Mouse (Mus musculus): ENCODE results near the gene Ajap1.

Ajap1 gene

GRCm38 (mm10) chr4:153451516-153451915 lies 31.1 kb downstream of the Ajap1 start:
- no peak for DNase-seq (ENCODE audit: low read depth)

- no peak for DNase-seq (ENCODE audit: low read depth)
Observed at GRCm38 (mm10) chr4:153442522-153442921, 40.1 kb downstream of the Ajap1 start.

- no peak for DNase-seq (ENCODE audit: low read depth)
Observed at GRCm38 (mm10) chr4:153439868-153440267, 42.7 kb downstream of the Ajap1 start.

GRCm38 (mm10) chr4:153439031-153439430 lies 43.6 kb downstream of the Ajap1 start:
- DNase-seq (ENCODE audit: low read depth), result no peak

- DNase-seq (ENCODE audit: low read depth), result no peak
Observed at GRCm38 (mm10) chr4:153437196-153437595, 45.4 kb downstream of the Ajap1 start.

DNA sequence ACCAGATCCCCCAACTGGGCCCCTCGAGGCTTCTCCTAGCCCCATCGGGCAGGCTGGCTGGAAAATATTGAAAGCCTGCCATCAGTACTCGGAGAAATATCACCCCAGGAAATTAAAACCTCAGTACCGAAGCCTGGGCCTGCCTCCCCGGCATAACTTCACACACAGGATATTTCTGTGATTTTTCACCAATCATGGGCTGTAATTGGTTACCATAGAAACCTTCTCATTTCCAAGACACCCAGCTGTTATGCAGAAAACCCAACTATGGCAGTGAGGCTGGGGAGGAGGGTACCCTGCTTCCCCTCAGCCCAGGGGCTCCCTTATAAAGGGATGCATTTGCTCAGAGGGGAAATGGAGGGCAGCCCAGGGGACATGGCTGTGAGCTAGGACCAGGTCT lies 46.7 kb downstream of the Ajap1 start:
- no peak for DNase-seq (ENCODE audit: low read depth)

DNA sequence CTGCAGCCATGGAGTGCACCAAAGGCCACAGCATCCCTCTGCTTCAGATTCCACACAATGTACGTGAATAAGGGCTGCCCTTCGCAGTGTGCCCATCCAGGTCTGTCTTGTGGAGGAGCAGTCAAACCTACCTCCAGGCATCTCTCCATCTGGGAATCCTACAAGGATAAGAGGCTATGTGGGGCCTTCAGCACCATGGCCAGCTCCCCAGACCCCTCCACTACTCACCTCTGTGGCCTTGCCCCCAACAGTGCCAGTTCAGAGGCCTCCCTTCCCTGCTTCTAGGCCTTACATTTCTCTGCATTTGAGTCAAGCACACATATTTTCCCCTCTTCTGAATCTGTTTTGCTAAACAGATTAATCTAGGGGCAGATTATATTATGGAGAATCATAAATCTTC lies 52.6 kb downstream of the Ajap1 start:
- no peak for DNase-seq (ENCODE audit: low read depth)

GRCm38 (mm10) chr4:153425961-153426656 lies 56.5 kb downstream of the Ajap1 start:
- no peak for DNase-seq (ENCODE audit: low read depth)

DNA sequence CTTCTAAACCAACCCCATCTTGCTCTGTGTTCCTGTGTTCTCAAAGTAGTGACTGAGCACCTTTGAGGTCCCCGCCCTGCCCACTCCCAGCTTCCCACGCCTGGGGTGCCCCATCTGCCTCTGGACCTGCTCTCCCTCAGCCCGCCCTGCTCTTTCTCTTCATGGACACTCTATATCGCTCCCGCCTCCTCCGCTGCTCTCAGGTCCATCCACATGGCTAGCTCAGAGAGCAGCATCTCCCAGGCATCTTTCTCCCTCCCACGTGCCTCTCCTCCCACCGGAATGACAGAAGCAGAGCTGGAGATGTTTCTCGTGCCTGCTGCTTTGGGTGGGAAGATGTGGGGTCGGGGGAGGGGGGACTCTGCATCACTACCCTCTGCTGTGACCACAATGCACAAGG lies 58.3 kb downstream of the Ajap1 start:
- DNase-seq (ENCODE audit: low read depth), result no peak

DNA sequence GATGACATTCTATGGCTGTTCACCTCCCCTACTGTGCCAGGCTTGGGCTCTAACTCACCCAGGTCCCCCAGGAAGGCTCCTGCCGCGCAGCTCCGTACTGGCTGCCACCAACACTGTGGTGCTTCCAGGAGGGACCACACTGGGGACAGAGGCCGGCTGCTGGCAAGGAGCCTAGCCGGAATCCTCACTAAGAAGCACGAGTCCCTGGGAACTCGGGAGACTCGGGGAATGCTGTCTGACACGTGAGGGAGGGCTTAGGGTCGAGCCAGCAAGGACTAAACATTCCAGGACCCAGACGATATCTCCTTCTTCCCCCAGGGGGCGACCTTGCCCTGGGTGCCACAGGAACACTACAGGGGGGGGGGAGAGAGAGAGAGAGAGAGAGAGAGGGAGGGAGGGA lies 64.7 kb downstream of the Ajap1 start:
- DNase-seq (ENCODE audit: low read depth), result no peak

DNA sequence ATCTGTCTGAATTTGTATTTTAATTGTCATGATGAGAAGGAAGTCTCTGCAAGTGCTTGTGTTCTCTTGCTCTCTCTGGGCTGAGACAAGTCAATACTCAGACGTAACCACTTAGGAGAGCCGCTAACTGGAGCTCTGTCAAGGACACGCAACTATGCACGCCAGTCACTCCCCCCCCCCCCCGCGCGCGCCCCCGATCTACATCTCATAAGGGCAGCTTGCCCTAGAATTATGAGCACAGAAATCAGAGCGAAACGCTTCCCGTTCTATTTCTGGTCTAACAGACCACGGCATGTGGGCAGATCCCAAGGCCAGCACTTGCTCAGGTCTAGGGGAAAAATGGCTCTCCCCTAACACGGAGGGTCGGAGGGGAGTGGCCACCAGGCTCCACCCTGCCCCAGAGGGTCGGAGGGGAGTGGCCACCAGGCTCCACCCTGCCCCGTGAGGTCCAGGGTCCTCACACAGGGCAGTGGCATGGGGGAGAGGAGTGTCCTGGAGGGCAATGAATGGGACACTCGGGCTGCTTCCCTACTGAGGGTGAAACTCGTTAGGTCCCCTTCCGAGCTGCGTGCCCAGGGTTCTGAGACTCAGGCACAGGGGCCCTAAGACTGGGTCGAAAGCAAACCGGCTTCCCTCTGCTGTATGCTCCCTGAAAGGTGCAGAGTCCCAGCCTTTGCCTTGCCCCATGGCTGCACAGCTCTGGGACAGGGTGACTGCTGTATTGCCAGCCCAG lies 65.3 kb downstream of the Ajap1 start:
- no peak for DNase-seq (ENCODE audit: low read depth)

DNA sequence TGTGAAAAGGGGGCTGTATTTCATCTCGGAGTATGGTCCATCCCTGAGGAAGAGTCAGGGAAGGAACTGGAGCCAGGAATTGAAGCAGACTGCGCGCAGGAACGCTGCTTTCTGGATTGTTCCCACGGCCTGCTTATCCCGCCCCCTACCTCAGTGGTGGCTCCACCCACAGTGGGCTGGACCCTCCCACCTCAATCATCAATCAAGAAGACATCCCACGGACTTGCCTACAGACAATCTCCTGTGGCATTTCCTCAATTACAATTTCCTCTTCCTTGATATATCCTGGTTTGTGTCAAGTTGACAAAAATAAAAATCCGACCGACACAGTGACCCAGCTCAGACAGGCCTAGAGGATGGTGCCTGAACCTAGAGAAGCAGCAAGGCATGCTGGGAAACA lies 66.5 kb downstream of the Ajap1 start:
- no peak for DNase-seq (ENCODE audit: low read depth)

DNA sequence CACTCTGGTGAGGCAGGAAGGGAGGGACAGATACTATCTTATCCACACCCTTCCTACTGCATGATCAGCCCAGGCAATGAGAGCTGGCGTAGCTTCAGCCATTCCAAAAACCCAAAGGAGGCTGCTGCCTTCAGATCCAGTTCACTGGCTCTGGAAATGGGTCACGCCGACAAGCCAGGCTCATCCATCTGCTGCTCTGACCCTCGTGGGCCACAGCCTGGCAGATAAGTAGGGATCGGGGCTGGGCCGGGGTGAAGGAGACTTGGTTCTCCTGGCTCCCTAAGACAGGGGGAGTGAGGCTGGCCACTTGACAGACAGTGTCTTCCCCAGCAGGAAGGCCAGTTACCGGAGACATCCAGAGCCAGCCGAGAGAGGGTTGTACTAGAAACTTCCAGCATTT lies 84.2 kb downstream of the Ajap1 start:
- DNase-seq (ENCODE audit: low read depth), result no peak

DNA sequence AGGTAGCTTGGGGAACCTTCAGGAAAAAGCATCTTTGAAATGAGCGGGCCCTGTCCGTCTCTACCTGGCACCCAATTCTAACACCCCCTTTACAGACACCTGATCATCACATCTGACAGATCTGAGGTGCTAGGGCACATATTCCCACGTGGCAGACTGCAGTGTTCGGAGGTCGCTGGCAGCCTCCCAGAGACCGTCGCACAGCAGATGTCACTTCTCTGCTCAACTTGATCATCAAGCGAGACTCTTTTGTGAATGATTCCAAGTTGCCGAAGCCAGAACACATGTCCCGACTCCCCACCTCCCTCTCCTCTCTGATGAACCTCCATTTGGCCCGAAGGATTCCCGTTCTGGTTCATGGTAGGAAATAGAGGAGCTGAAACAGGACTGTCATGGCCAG lies 95.1 kb downstream of the Ajap1 start:
- no peak for DNase-seq (ENCODE audit: low read depth)

- DNase-seq (ENCODE audit: low read depth), result no peak
Observed at GRCm38 (mm10) chr4:153381433-153381832, 101.2 kb downstream of the Ajap1 start.

GRCm38 (mm10) chr4:153380885-153381284 lies 101.7 kb downstream of the Ajap1 start:
- no peak for DNase-seq (ENCODE audit: low read depth)

DNA sequence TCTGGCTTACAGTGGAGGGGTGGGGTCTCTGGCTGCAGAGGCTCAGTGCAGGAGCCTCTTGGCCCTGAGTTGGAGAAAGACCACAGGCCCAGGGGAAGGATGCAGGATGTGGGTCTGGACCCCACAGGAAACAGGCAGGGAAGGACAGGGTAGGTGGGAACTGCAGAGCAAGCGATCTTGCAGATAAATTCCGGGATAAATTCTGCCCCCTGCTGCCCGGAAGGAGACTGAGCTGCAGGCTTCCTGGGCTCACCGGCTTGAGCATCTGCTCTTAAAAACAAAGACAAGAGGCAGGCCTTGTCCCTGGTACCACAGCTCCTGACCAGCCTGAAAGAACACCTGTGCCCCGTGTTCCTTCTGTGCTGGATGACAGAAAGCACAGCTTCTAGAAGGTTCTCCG lies 104.6 kb downstream of the Ajap1 start:
- no peak for DNase-seq (ENCODE audit: low read depth)

DNA sequence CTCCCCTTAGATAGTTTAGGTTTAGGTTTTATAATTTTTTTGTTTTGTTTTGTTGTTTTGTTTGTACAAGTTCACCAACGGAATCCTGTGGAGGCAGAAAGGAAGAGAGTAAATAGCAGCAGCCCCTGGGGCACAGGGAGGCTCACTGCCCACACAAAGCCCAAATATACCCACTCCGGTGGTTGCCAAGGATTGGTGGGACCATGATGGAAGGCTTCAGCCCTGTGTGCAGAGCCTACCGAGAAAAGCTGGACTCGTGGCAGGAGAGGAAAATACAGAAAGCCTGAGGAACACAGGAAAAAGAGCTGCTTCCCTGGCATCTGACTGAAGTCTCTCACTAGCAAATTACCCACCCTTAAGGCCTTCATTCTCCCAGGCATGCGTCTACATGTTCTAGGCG lies 108.4 kb downstream of the Ajap1 start:
- DNase-seq (ENCODE audit: low read depth), result no peak

DNA sequence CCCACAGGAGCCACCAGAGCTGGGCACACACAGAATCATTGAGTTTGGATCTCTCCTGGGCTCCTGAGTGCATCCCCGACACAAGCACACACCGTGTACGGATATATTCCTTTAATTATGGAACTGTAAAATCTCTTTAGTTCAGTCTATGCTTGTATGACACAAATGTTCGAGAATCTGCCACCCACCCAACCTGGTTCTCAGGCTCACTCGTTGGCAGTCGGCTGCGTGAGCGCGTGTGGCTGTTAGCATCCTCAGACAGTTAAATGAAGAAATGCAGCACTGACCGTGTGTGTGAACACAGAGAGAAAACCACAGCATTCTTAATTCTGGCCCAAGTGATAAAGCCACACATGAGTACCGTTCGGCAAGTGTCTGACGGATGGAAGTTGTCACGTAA lies 109.5 kb downstream of the Ajap1 start:
- no peak for DNase-seq (ENCODE audit: low read depth)

GRCm38 (mm10) chr4:153368620-153369159 lies 113.9 kb downstream of the Ajap1 start:
- no peak for DNase-seq (ENCODE audit: low read depth)

DNA sequence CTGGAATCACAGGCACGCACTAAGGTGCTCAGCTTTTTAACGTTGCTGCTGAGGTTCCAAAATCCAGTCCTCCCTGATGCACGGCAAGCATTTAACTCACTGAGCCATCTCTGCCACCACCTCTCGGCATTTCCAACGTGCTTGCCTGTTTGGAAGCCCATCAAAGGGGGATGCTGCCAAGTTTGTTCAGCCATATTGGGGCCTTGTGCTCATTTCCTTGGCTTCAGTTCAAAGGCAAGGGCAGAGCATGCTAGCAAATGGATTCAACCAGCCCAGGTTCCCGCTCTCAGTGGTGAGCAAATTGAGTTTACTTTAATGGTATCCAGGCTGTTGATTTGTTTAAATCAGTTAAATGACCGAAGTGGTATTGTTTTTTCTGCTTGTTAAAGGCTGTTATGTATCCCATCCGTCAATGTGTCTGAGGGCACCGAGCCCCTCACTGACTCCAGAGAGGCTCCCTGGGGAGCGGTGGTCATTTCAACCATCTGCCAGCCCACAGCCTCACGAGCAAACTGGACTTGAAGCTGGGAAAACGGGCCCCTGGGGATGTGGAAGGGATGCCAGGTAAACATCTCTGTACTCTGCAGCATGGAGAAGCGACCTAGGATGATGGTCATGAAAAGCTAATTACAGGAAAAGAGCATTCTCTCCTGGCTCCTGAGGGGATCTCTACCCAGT lies 121.6 kb downstream of the Ajap1 start:
- DNase-seq (ENCODE audit: low read depth), result no peak

DNA sequence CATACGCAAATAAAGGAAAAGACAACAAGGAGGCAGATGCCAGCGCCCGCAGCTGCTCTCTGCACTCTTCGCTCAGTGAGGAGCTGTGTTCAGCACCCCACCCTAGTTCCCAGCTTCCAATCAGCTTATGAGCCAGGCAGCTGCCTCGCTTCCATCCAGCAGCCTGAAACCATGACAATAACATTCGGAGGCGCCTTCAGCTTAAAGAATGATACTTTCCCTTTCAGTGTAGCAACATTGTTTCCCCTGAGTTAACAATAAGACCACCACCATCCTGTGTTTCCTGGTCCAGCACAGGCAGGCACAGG lies 124.4 kb downstream of the Ajap1 start:
- no peak for DNase-seq (ENCODE audit: low read depth)

GRCm38 (mm10) chr4:153357539-153358242 lies 124.9 kb downstream of the Ajap1 start:
- DNase-seq (ENCODE audit: low read depth), result no peak
